In the genomic region with DNA sequence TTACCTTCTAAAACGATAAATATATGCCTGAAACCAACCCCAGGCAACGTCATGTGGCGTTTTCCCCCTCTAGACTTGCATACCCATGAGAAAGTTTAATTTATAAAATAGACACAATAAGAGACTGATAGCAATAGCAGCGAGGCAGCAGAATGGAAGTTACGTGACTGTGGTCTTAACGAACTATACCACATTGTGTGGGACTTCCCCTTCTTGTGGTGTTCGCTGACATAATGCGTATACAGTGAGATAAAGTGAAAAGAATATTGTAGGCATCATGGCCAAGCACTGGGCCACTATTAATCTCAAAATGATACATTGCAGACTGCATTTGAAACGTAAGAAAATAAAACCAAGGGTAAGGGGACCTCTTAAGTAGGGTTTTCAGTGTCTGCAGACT, we compare ENCODE assay signal across 9 mouse cellular contexts.
DNase-seq lines count a peak whose midpoint lies in the region; ATAC-seq and TF ChIP-seq lines count a peak whose summit lies in the region.
"Had no signal": no experiment of that assay in that cellular context is flagged by ENCODE, and none has a peak within 500 bp of the region (broad histone marks: within the 10 kb centered on the region; RNA-seq: fewer than 3 reads in every experiment).

No protein-coding gene starts in this region.

- no peaks in the 10 kb centered on the region for H3K27me3 ChIP-seq in heart, embryonic 16.5 days (ENCODE audit: control insufficient read depth, insufficient read depth, low read length)
- H3K27me3 ChIP-seq in heart, adult 2 months (ENCODE audit: control insufficient read depth, insufficient read depth, low read length) = no peaks in the 10 kb centered on the region
- no peaks in the 10 kb centered on the region for H3K27me3 ChIP-seq in CH12.LX (replicated peaks)
- H3K27me3 ChIP-seq in midbrain, embryonic 16.5 days (ENCODE audit: control insufficient read depth, insufficient read depth, low read depth, low read length) = no peaks in the 10 kb centered on the region

- no peak for TF ChIP-seq EP300 in heart, adult 2 months (IDR thresholded peaks at IDR 0.05; ENCODE audit: insufficient read depth, low read depth, low read length)
- TF ChIP-seq EP300 in CH12.LX (IDR thresholded peaks at IDR 0.05; ENCODE audit: low read length) = peak; percentile 57

- DNase-seq in heart, adult 2 months = no peak
- DNase-seq in CH12.LX (ENCODE audit: extremely low read depth) = peak; percentile 68
- no peak for DNase-seq in layer of hippocampus, postnatal 14 days (ENCODE audit: low spot score in 2 of 2)
- no peak for DNase-seq in adrenal gland, postnatal 10 days
- DNase-seq in left cerebral cortex, adult 18-20 months (ENCODE audit: low spot score in 2 of 2) = no peak
- DNase-seq: lung, adult 2 months had no signal

- intact Hi-C loops in heart, adult 2 months (cut with DNase I) = loop anchor here (5.0 kb wide), 1 partner anchor 73 kb away; a partner anchor contains a TSS

- no peak overlapping the region for H3K9ac ChIP-seq in heart, embryonic 16.5 days (ENCODE audit: low read length)
- no peak overlapping the region for H3K9ac ChIP-seq in heart, adult 2 months (ENCODE audit: low read depth, low read length)
- H3K9ac ChIP-seq in CH12.LX (ENCODE audit: insufficient read depth, low read depth) = no peak overlapping the region
- no peak overlapping the region for H3K9ac ChIP-seq in midbrain, embryonic 16.5 days (ENCODE audit: low read depth, low read length)

- H3K27ac ChIP-seq in heart, embryonic 16.5 days (ENCODE audit: low read length) = no peak overlapping the region
- no peak overlapping the region for H3K27ac ChIP-seq in heart, adult 2 months
- no peak overlapping the region for H3K27ac ChIP-seq in CH12.LX (ENCODE audit: insufficient read depth, low read depth)
- H3K27ac ChIP-seq in midbrain, embryonic 16.5 days (ENCODE audit: low read length) = peak overlapping the region; percentile 83

- no peaks in the 10 kb centered on the region for H3K9me3 ChIP-seq in heart, embryonic 16.5 days (replicated peaks; ENCODE audit: control insufficient read depth, low read length)
- no peaks in the 10 kb centered on the region for H3K9me3 ChIP-seq in CH12.LX (replicated peaks; ENCODE audit: low read length)
- no peaks in the 10 kb centered on the region for H3K9me3 ChIP-seq in midbrain, embryonic 16.5 days (replicated peaks; ENCODE audit: control insufficient read depth, low read length, poor library complexity, severe bottlenecking)

- in situ Hi-C loops in CH12.LX (cut with MboI; ENCODE audit: low pct_ligation_motif_present, low pct_unique_long_range_greater_than_20kb, low sequenced_read_pairs) = loop anchor here (5.0 kb wide), 1 partner anchor 73 kb away; a partner anchor contains a TSS

- TF ChIP-seq POLR2A in heart, adult 2 months (IDR thresholded peaks at IDR 0.05; ENCODE audit: insufficient read depth, low read depth, low read length) = no peak
- TF ChIP-seq POLR2A in CH12.LX (IDR thresholded peaks at IDR 0.05; ENCODE audit: low read depth, low read length) = no peak

- H3K4me3 ChIP-seq in heart, embryonic 16.5 days (ENCODE audit: low read length) = no peak overlapping the region
- H3K4me3 ChIP-seq in heart, adult 2 months = no peak overlapping the region
- H3K4me3 ChIP-seq in CH12.LX (replicated peaks in 1 of 3; ENCODE audit: low read depth in 2 of 3, low read length in 2 of 3, poor library complexity in 1 of 3) = no peak overlapping the region
- no peak overlapping the region for H3K4me3 ChIP-seq in midbrain, embryonic 16.5 days (ENCODE audit: low read depth, low read length)

- no peak for ATAC-seq in heart, embryonic 16.5 days (replicated peaks; ENCODE audit: extremely low read depth, insufficient read depth, low FRiP score)
- ATAC-seq in granulocyte monocyte progenitor cell, adult 5-6 weeks (replicated peaks; ENCODE audit: poor library complexity, severe bottlenecking) = peak; percentile 87
- ATAC-seq in midbrain, embryonic 16.5 days = 0 out of 2 replicates have a peak, but pooled peaks have one; percentile 38

- H3K4me2 ChIP-seq in heart, embryonic 16.5 days (ENCODE audit: low read depth, low read length) = 0 out of 2 replicates have a peak overlapping the region, but pooled peaks have one; percentile 2
- 0 out of 2 replicates have a peak overlapping the region, but pooled peaks have one; percentile 57 for H3K4me2 ChIP-seq in CH12.LX (ENCODE audit: insufficient read depth, low read depth, poor library complexity, severe bottlenecking)
- no peak overlapping the region for H3K4me2 ChIP-seq in midbrain, embryonic 16.5 days (ENCODE audit: low read length)

- dilution Hi-C loops in CH12.LX (cut with MboI; ENCODE audit: extremely low pct_ligation_motif_present, extremely low pct_unique_long_range_greater_than_20kb, low sequenced_read_pairs) = no loop called here

- no peak for TF ChIP-seq RAD21 in CH12.LX (IDR thresholded peaks at IDR 0.05; ENCODE audit: low read depth, low read length)

- no peak for TF ChIP-seq CTCF in heart, adult 2 months (IDR thresholded peaks at IDR 0.05)
- TF ChIP-seq CTCF in CH12.LX (conservative IDR thresholded peaks at IDR 0.05 in 1 of 2, IDR thresholded peaks at IDR 0.05 in 1 of 2; ENCODE audit: low read depth in 2 of 2, low read length in 2 of 2) = no peak

- peaks cover 36% of the 10 kb centered on the region for H3K36me3 ChIP-seq in heart, embryonic 16.5 days (ENCODE audit: control insufficient read depth, insufficient read depth)
- H3K36me3 ChIP-seq in heart, adult 2 months (ENCODE audit: control insufficient read depth, insufficient read depth, low read length) = no peaks in the 10 kb centered on the region; the same call in 1 of the 2 replicates
- peaks cover 59 to 93% of the 10 kb centered on the region in 2 experiments for H3K36me3 ChIP-seq in CH12.LX (replicated peaks in 1 of 2; ENCODE audit: control insufficient read depth in 1 of 2, insufficient read depth in 1 of 2, low read length in 1 of 2)
- peaks cover 29% of the 10 kb centered on the region for H3K36me3 ChIP-seq in midbrain, embryonic 16.5 days (ENCODE audit: control insufficient read depth, insufficient read depth, low read length)

- H3K4me1 ChIP-seq in heart, embryonic 16.5 days (ENCODE audit: control insufficient read depth, insufficient read depth, low read length) = peaks cover 13% of the 10 kb centered on the region; the same call in 1 of the 2 replicates
- peaks cover 3% of the 10 kb centered on the region for H3K4me1 ChIP-seq in heart, adult 2 months (ENCODE audit: control insufficient read depth, insufficient read depth, low read length)
- peaks cover 5 to 27% of the 10 kb centered on the region in 2 experiments for H3K4me1 ChIP-seq in CH12.LX (ENCODE audit: control insufficient read depth in 1 of 2, insufficient read depth in 2 of 2)
- H3K4me1 ChIP-seq in midbrain, embryonic 16.5 days (ENCODE audit: control insufficient read depth, insufficient read depth, low read length) = peaks cover 10% of the 10 kb centered on the region

- WGBS in heart, embryonic 16.5 days = 70% methylated on average over 9 of the region's 9 CpGs
- 79% methylated on average over 9 of the region's 9 CpGs for WGBS in heart, adult 2 months
- WGBS in midbrain, embryonic 16.5 days = 71% methylated on average over 9 of the region's 9 CpGs

- no peaks in the 10 kb centered on the region for H3K79me2 ChIP-seq in heart, adult 2 months (replicated peaks; ENCODE audit: control insufficient read depth, insufficient read depth, low read length)
- no peaks in the 10 kb centered on the region for H3K79me2 ChIP-seq in CH12.LX (replicated peaks; ENCODE audit: control insufficient read depth, extremely low read depth, insufficient read depth, poor library complexity, severe bottlenecking)

TF ChIP-seq in CH12.LX, 34 proteins besides CTCF, POLR2A, EP300 and RAD21:
- TF ChIP-seq MAFK (IDR thresholded peaks at IDR 0.05; ENCODE audit: insufficient replicate concordance, low read length) = no peak
- TF ChIP-seq BHLHE40 (IDR thresholded peaks at IDR 0.05; ENCODE audit: low read depth, low read length) = peak; percentile 9; the same call in 1 of the 2 replicates
